Mouse (Mus musculus) right cerebral cortex, postnatal 25 days (tissue): ENCODE data around the gene Ugt1a5.

Experiments used
- DNase-seq: peaks from one replicate; pipeline ENCODE4 v3.0.0; 2022

Gene Ugt1a5

GRCm38 (mm10) chr1:88225301-88225700 lies 59.5 kb downstream of the Ugt1a5 start:
- peak; percentile 2 for DNase-seq

- peak; percentile 2 for DNase-seq
Measured at GRCm38 (mm10) chr1:88225741-88226140, 59.9 kb downstream of the Ugt1a5 start.

GRCm38 (mm10) chr1:88226670-88227379 lies 61.0 kb downstream of the Ugt1a5 start, which contains the start of gene Mroh2a:
Gene Mroh2a, plus strand, starts transcription at chr1:88226986.
- DNase-seq: peak; percentile 24

- DNase-seq: peak; percentile 4
Measured at GRCm38 (mm10) chr1:88227482-88227881, 61.7 kb downstream of the Ugt1a5 start.

- DNase-seq: peak; percentile 13
Measured at GRCm38 (mm10) chr1:88228121-88228520, 62.3 kb downstream of the Ugt1a5 start.

- DNase-seq: peak; percentile 4
Measured at GRCm38 (mm10) chr1:88229566-88229965, 63.8 kb downstream of the Ugt1a5 start.

GRCm38 (mm10) chr1:88229986-88230385 lies 64.2 kb downstream of the Ugt1a5 start:
- peak; percentile 20 for DNase-seq

- DNase-seq: peak; percentile 6
Measured at GRCm38 (mm10) chr1:88230421-88230820, 64.6 kb downstream of the Ugt1a5 start.

GRCm38 (mm10) chr1:88230981-88231802 lies 65.4 kb downstream of the Ugt1a5 start:
- DNase-seq: peak; percentile 4

GRCm38 (mm10) chr1:88231803-88232499 lies 66.1 kb downstream of the Ugt1a5 start:
- DNase-seq: no peak

- no peak for DNase-seq
Measured at GRCm38 (mm10) chr1:88232664-88233380, 67.0 kb downstream of the Ugt1a5 start.

GRCm38 (mm10) chr1:88233421-88234247 lies 67.8 kb downstream of the Ugt1a5 start:
- DNase-seq: no peak

GRCm38 (mm10) chr1:88234248-88234610 lies 68.4 kb downstream of the Ugt1a5 start:
- no peak for DNase-seq

- no peak for DNase-seq
Measured at GRCm38 (mm10) chr1:88234646-88235045, 68.8 kb downstream of the Ugt1a5 start.

- DNase-seq: no peak
Measured at GRCm38 (mm10) chr1:88235046-88235893, 69.5 kb downstream of the Ugt1a5 start.

GRCm38 (mm10) chr1:88235894-88236415 lies 70.1 kb downstream of the Ugt1a5 start:
- DNase-seq: no peak

GRCm38 (mm10) chr1:88237311-88237710 lies 71.5 kb downstream of the Ugt1a5 start:
- DNase-seq: no peak

GRCm38 (mm10) chr1:88238771-88239170 lies 73.0 kb downstream of the Ugt1a5 start:
- no peak for DNase-seq

GRCm38 (mm10) chr1:88240072-88240471 lies 74.3 kb downstream of the Ugt1a5 start:
- no peak for DNase-seq

- DNase-seq: no peak
Measured at GRCm38 (mm10) chr1:88240579-88240978, 74.8 kb downstream of the Ugt1a5 start.

GRCm38 (mm10) chr1:88243861-88244260 lies 78.0 kb downstream of the Ugt1a5 start:
- DNase-seq: no peak
